Mouse (Mus musculus) liver, embryonic 12.5 days (tissue): ENCODE measurements around the gene Klhl3. TPM values are rescaled to one million over a fixed set of nuclear protein-coding genes. Genes with fewer than 3 reads are reported as not detected.

Source experiments
- ATAC-seq: fragments of 200-750 bp; cut with Nextera tagmentation; 2 replicates; pipeline ENCODE4 v1.8.0; 2017; ENCODE audit warnings: moderate number of reproducible peaks, mild to moderate bottlenecking, moderate library complexity
- H3K27ac ChIP-seq: fragments of 300-500 bp; sonication (generic); 2 replicates; pipeline ENCODE4 v1.5.1; 2016; ENCODE audit warnings: mild to moderate bottlenecking
- H3K27me3 ChIP-seq: fragments of 300-500 bp; sonication (generic); replicated peaks from 2 replicates; pipeline ENCODE4 v1.6.1; 2016; ENCODE audit warnings: mild to moderate bottlenecking, moderate library complexity
- H3K36me3 ChIP-seq: fragments of 300-500 bp; sonication (generic); 2 replicates; pipeline ENCODE4 v1.6.1; 2016; ENCODE audit warnings: mild to moderate bottlenecking, moderate library complexity
- H3K4me1 ChIP-seq: fragments of 300-500 bp; sonication (generic); 2 replicates; pipeline ENCODE4 v1.6.1; 2016
- H3K4me2 ChIP-seq: fragments of 300-500 bp; sonication (generic); 2 replicates; pipeline ENCODE4 v1.6.1; 2016; ENCODE audit warnings: mild to moderate bottlenecking, moderate library complexity
- H3K4me3 ChIP-seq: fragments of 300-500 bp; sonication (generic); 2 replicates; pipeline ENCODE4 v1.5.1; 2016; ENCODE audit warnings: mild to moderate bottlenecking, moderate library complexity
- H3K9ac ChIP-seq: fragments of 300-500 bp; sonication (generic); 2 replicates; pipeline ENCODE4 v1.6.1; 2016; ENCODE audit warnings: mild to moderate bottlenecking, moderate library complexity
- H3K9me3 ChIP-seq: fragments of 300-500 bp; sonication (generic); replicated peaks from 2 replicates; pipeline ENCODE4 v1.6.1; 2016; ENCODE audit warnings: mild to moderate bottlenecking, moderate library complexity
- WGBS: fragments of 180-500 bp; shearing (Covaris S2); methylation state at CpG from one replicate; pipeline ENCODE4 v1.1.7; 2016; ENCODE audit not compliant: insufficient replicate concordance; 5-methylcytosine and 5-hydroxymethylcytosine counted together
- polyA plus RNA-seq: library from polyadenylated mRNA; unstranded; fragments of >200 nt; fragmentation: Nextera tagmentation; extraction: Ambion mirVana; gene quantifications from 2 replicates; pipeline ENCODE4 v1.2.1, GENCODE M21; 2016

The Klhl3 gene
- polyA plus RNA-seq, 1 experiment from 2014 or later, result 1.3 TPM

DNA sequence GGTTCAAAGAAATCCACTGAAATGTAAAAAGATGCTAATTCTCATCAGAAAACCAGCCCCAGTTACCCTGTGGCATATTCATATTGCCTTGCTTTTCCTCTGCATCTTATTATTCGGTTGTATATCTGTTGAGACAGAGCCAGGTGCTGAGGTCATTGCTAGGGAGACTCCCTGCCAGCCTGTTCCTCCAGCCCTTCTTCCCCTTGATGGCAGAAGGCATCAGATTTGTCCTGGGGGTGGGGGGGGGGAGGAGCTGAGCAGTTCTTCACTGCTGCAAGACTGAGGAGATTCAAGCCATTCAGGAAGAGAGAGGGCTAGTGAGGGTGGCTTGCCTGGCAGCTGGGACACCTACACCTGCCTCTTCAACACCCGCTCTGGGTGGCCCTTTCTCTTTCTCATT, 101.9 kb downstream of the Klhl3 start:
- H3K4me1 ChIP-seq, result no peaks in the 10 kb centered on the region
- 59% methylated on average over 2 of the region's 2 CpGs for WGBS
- H3K4me3 ChIP-seq, result no peak overlapping the region
- H3K27me3 ChIP-seq, result no peaks in the 10 kb centered on the region
- H3K9me3 ChIP-seq, result no peaks in the 10 kb centered on the region
- no peak overlapping the region for H3K4me2 ChIP-seq
- H3K27ac ChIP-seq, result no peak overlapping the region
- no peak overlapping the region for H3K9ac ChIP-seq
- no peak for ATAC-seq
- no peaks in the 10 kb centered on the region for H3K36me3 ChIP-seq

GRCm38 (mm10) chr13:58010416-58010815, 103.0 kb downstream of the Klhl3 start:
- Histone ChIP-seq H3K9me3 (no peaks in the 10 kb centered on the region), H3K27me3 (no peaks in the 10 kb centered on the region), H3K36me3 (no peaks in the 10 kb centered on the region), H3K4me2 (no peak overlapping the region), H3K9ac (no peak overlapping the region), H3K4me1 (no peaks in the 10 kb centered on the region), H3K27ac (no peak overlapping the region), H3K4me3 (no peak overlapping the region)
- no peak for ATAC-seq
- 79% methylated on average over 7 of the region's 7 CpGs for WGBS

GRCm38 (mm10) chr13:58009275-58009674, 104.1 kb downstream of the Klhl3 start:
- ATAC-seq, result no peak
- 73% methylated on average over 13 of the region's 13 CpGs for WGBS

GRCm38 (mm10) chr13:58008038-58008364, 105.4 kb downstream of the Klhl3 start:
- no peaks in the 10 kb centered on the region for H3K27me3 ChIP-seq
- peaks cover 1% of the 10 kb centered on the region; the same call in 1 of the 2 replicates for H3K4me1 ChIP-seq
- no peaks in the 10 kb centered on the region for H3K9me3 ChIP-seq
- H3K36me3 ChIP-seq, result no peaks in the 10 kb centered on the region
- no peak overlapping the region for H3K9ac ChIP-seq
- 77% methylated on average over 5 of the region's 5 CpGs for WGBS
- H3K27ac ChIP-seq, result no peak overlapping the region
- no peak for ATAC-seq
- H3K4me2 ChIP-seq, result no peak overlapping the region
- H3K4me3 ChIP-seq, result no peak overlapping the region

More at GRCm38 (mm10) chr13:58009275-58009674, 104.1 kb downstream of the Klhl3 start:
- Histone ChIP-seq H3K4me3 (no peak overlapping the region), H3K9me3 (no peaks in the 10 kb centered on the region), H3K9ac (no peak overlapping the region), H3K4me1 (no peaks in the 10 kb centered on the region), H3K4me2 (no peak overlapping the region), H3K27me3 (no peaks in the 10 kb centered on the region), H3K36me3 (no peaks in the 10 kb centered on the region), H3K27ac (no peak overlapping the region)

GRCm38 (mm10) chr13:58007256-58008037, 105.9 kb downstream of the Klhl3 start:
- 58% methylated on average over 16 of the region's 16 CpGs for WGBS
- Histone ChIP-seq H3K27ac (no peak overlapping the region), H3K9me3 (no peaks in the 10 kb centered on the region), H3K9ac (no peak overlapping the region), H3K27me3 (no peaks in the 10 kb centered on the region), H3K4me1 (peaks cover 5% of the 10 kb centered on the region; the same call in 1 of the 2 replicates), H3K4me2 (no peak overlapping the region), H3K4me3 (no peak overlapping the region), H3K36me3 (no peaks in the 10 kb centered on the region)
- ATAC-seq, result no peak

DNA sequence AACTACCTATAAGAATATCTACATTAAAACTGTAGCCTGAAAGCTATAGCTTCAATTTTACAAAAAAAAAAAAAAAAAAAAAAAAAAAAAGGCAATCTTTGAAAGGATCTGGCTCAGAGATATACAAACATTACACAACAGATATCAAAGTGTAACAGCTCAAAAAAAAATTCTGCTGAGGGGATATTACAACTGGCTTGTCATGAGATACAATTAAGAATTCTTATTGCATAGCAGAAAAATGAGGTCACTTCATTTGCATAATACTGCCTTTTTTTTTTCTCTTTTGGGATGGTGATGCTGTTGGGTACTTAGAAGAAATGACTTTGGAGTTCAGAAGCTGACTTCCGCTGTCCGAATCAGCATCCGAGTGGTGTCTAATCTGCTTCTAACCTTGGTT, 111.6 kb downstream of the Klhl3 start:
- Histone ChIP-seq H3K27ac (no peak overlapping the region), H3K4me2 (no peak overlapping the region), H3K9me3 (no peaks in the 10 kb centered on the region), H3K27me3 (0 out of 2 replicates have a peak, but pooled peaks cover 3% of the 10 kb centered on the region), H3K4me1 (peaks cover 5% of the 10 kb centered on the region; the same call in 1 of the 2 replicates), H3K9ac (no peak overlapping the region), H3K36me3 (no peaks in the 10 kb centered on the region), H3K4me3 (no peak overlapping the region)
- 76% methylated on average over 3 of the region's 3 CpGs for WGBS
- ATAC-seq, result no peak

GRCm38 (mm10) chr13:57996536-57996935, 116.9 kb downstream of the Klhl3 start:
- 0 out of 2 replicates have a peak, but pooled peaks cover 4% of the 10 kb centered on the region for H3K27me3 ChIP-seq
- peaks cover 12% of the 10 kb centered on the region for H3K4me1 ChIP-seq
- H3K27ac ChIP-seq, result no peak overlapping the region
- ATAC-seq, result no peak
- no peaks in the 10 kb centered on the region for H3K36me3 ChIP-seq
- no peaks in the 10 kb centered on the region for H3K9me3 ChIP-seq
- H3K4me3 ChIP-seq, result no peak overlapping the region
- no peak overlapping the region for H3K9ac ChIP-seq
- WGBS, result 63% methylated on average over 11 of the region's 11 CpGs
- no peak overlapping the region for H3K4me2 ChIP-seq

DNA sequence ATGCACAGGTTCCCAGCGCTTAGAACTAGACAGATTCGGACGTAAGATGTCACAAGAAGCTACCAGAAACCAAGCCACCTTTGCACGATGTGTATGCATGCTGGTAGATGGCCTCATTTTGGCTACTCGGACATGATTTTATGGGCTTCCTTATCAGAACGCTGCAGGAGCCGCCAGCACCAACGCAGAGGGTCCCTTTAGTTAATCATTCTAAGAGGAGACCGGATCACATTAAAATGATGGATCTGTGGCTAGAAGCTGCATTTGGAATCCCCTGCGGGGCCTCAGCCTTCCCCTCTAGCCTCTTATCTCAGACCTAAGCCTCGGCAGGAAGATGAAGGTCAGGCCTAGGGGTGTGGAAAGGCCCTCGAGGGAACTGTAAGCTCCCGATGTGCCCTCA, 117.5 kb downstream of the Klhl3 start:
- 28% methylated on average over 13 of the region's 13 CpGs for WGBS
- H3K4me3 ChIP-seq, result no peak overlapping the region
- H3K36me3 ChIP-seq, result no peaks in the 10 kb centered on the region
- H3K4me1 ChIP-seq, result peaks cover 12% of the 10 kb centered on the region
- no peaks in the 10 kb centered on the region for H3K9me3 ChIP-seq
- ATAC-seq, result no peak
- no peak overlapping the region for H3K9ac ChIP-seq
- H3K4me2 ChIP-seq, result no peak overlapping the region
- H3K27me3 ChIP-seq, result 0 out of 2 replicates have a peak, but pooled peaks cover 4% of the 10 kb centered on the region
- H3K27ac ChIP-seq, result no peak overlapping the region

GRCm38 (mm10) chr13:57984637-57985036, 128.8 kb downstream of the Klhl3 start:
- Histone ChIP-seq H3K27me3 (no peaks in the 10 kb centered on the region), H3K27ac (no peak overlapping the region), H3K4me3 (no peak overlapping the region), H3K4me1 (peaks cover 16% of the 10 kb centered on the region; the same call in 1 of the 2 replicates), H3K4me2 (no peak overlapping the region), H3K9me3 (no peaks in the 10 kb centered on the region), H3K9ac (no peak overlapping the region), H3K36me3 (no peaks in the 10 kb centered on the region)
- ATAC-seq, result no peak
- 68% methylated on average over 10 of the region's 10 CpGs for WGBS

DNA sequence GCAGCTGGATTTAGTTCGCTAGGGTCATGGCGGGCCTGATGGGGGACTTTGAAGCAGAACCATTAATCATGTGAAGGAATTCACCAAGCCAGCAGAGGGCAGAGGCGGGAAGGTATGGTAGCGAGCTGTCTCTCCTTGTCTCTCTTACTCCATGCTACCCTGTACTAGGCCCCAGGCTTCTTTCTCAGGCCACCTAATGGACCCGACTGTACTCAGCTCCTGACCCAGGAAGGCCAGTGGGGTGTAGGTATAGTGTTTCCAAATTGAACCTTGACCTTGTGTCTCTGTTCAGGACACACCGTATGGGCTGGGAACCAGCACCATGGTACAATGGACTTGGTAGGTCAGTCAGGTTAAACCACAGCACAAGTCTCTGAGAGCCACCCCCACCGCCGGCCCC, 129.2 kb downstream of the Klhl3 start:
- Histone ChIP-seq H3K27ac (no peak overlapping the region), H3K36me3 (no peaks in the 10 kb centered on the region), H3K4me3 (no peak overlapping the region), H3K9ac (no peak overlapping the region), H3K9me3 (no peaks in the 10 kb centered on the region), H3K4me2 (no peak overlapping the region), H3K4me1 (peaks cover 16% of the 10 kb centered on the region; the same call in 1 of the 2 replicates), H3K27me3 (no peaks in the 10 kb centered on the region)
- ATAC-seq, result peak; percentile 57; the same call in 1 of the 2 replicates
- 42% methylated on average over 8 of the region's 8 CpGs for WGBS

DNA sequence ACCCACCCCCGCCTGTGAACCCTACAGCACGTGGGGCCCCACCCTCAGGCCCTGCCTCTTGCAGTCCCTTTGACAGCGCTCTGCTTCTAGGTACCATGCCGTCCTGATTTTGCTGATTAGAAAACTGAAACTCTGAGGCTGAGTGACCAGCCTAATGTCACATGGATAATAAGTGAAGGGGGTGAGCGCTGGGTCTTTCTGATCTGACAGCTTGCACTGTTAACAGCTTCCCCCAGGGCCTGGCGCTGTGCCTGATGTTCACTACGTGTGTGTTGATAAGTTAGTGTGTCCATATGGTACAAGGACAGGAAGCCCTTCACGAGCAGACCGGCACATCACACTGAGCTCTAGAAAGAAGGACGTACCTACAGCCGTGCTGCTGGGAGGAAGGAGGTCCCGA, 130.1 kb downstream of the Klhl3 start:
- H3K9me3 ChIP-seq, result no peaks in the 10 kb centered on the region
- H3K4me2 ChIP-seq, result no peak overlapping the region
- H3K36me3 ChIP-seq, result no peaks in the 10 kb centered on the region
- H3K9ac ChIP-seq, result no peak overlapping the region
- no peaks in the 10 kb centered on the region for H3K27me3 ChIP-seq
- 35% methylated on average over 12 of the region's 12 CpGs for WGBS
- H3K4me1 ChIP-seq, result peaks cover 16% of the 10 kb centered on the region; the same call in 1 of the 2 replicates
- no peak overlapping the region for H3K4me3 ChIP-seq
- no peak for ATAC-seq
- H3K27ac ChIP-seq, result no peak overlapping the region

- no peak overlapping the region for H3K4me3 ChIP-seq
Measured at GRCm38 (mm10) chr13:57982904-57983303, 130.5 kb downstream of the Klhl3 start.

More at GRCm38 (mm10) chr13:57982904-57983303, 130.5 kb downstream of the Klhl3 start:
- Histone ChIP-seq H3K27ac (no peak overlapping the region), H3K9ac (no peak overlapping the region), H3K36me3 (no peaks in the 10 kb centered on the region), H3K27me3 (no peaks in the 10 kb centered on the region), H3K9me3 (no peaks in the 10 kb centered on the region), H3K4me1 (peaks cover 16% of the 10 kb centered on the region; the same call in 1 of the 2 replicates), H3K4me2 (no peak overlapping the region)
- no peak for ATAC-seq
- 44% methylated on average over 11 of the region's 11 CpGs for WGBS
